Mouse (Mus musculus) spleen, adult 2 months (tissue): Measurements from ENCODE around the gene March6. TPM values are rescaled to one million over a fixed set of nuclear protein-coding genes. Genes with fewer than 3 reads are reported as not detected.

Experiments
- DNase-seq, 2 experiments: peaks; one replicate each; pipeline versions ENCODE4 v3.0.0 to v3.0.0-alpha.2; 2012 to 2021; ENCODE audit warnings: low spot score in 2 of 2, low read depth in 1 of 2
- H3K27ac ChIP-seq: fragments of 200-500 bp; 2 replicates; pipeline ENCODE4 v1.5.1; 2012; ENCODE audit warnings: low read length, inconsistent platforms; ENCODE audit not compliant: insufficient read depth
- H3K27me3 ChIP-seq: fragments of 200-500 bp; 2 replicates; pipeline ENCODE4 v1.6.1; 2012; ENCODE audit warnings: mild to moderate bottlenecking, moderate library complexity, low read length, inconsistent platforms; ENCODE audit not compliant: control insufficient read depth, insufficient read depth
- H3K36me3 ChIP-seq: fragments of 200-500 bp; 2 replicates; pipeline ENCODE4 v1.6.1; 2012; ENCODE audit warnings: mild to moderate bottlenecking, low read length, inconsistent platforms; ENCODE audit not compliant: control insufficient read depth, insufficient read depth
- H3K4me1 ChIP-seq: fragments of 200-500 bp; 2 replicates; pipeline ENCODE4 v1.6.1; 2011; ENCODE audit warnings: inconsistent platforms; ENCODE audit not compliant: control insufficient read depth, insufficient read depth, insufficient read length
- H3K4me3 ChIP-seq: fragments of 200-500 bp; 2 replicates; pipeline ENCODE4 v1.5.1; 2011; ENCODE audit warnings: mild to moderate bottlenecking, inconsistent platforms; ENCODE audit not compliant: insufficient read depth, insufficient read length; ENCODE audit errors: extremely low read depth
- CTCF ChIP-seq: fragments of 200-500 bp; IDR thresholded peaks from 2 replicates; pipeline ENCODE4 v1.5.1; 2011; ENCODE audit warnings: mild to moderate bottlenecking, inconsistent platforms; ENCODE audit not compliant: insufficient read depth, insufficient read length, insufficient replicate concordance; ENCODE audit errors: extremely low read depth
- POLR2A ChIP-seq: fragments of 200-500 bp; IDR thresholded peaks from 2 replicates; pipeline ENCODE4 v1.6.1; 2011; ENCODE audit warnings: low read depth, low read length, inconsistent platforms
- WGBS: fragments of 180-500 bp; shearing (Covaris S2); methylation state at CpG from one replicate; pipeline ENCODE4 v1.1.7; 2018; 5-methylcytosine and 5-hydroxymethylcytosine counted together
- polyA plus RNA-seq: library from polyadenylated mRNA; depleted of rRNA; stranded (reverse); fragments of >200 nt; gene quantifications from 2 replicates; pipeline ENCODE4 v1.2.3, GENCODE M21; 2012

Gene March6
- polyA plus RNA-seq, 1 experiment, result 8.7 TPM

DNA sequence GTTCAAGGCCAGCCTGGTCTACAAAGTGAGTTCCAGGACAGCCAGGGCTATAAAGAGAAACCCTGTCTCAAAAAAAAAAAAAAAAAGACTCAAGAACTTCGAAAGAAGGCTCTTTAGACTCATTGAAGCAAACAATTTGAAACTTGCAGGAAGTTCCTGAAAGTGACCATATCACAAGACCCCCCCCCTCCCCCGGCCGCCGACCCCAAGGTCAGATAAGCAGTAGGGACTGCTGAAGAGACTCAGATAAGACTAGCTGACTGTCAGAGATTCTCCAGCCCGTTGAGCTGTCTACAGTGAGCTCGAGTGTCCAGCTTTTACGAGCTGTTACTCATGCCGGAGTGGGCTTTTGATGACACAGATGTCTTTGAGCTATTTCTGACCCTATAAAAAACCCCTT is 32.0 kb upstream of the March6 start:
- H3K36me3 ChIP-seq, result no peaks in the 10 kb centered on the region
- no peak overlapping the region for H3K27ac ChIP-seq
- 85% methylated on average over 8 of the region's 8 CpGs for WGBS
- TF ChIP-seq CTCF (no peak), POLR2A (no peak)
- no peaks in the 10 kb centered on the region for H3K4me1 ChIP-seq
- H3K27me3 ChIP-seq, result no peaks in the 10 kb centered on the region
- H3K4me3 ChIP-seq, result no peak overlapping the region
- no peak for DNase-seq

DNA sequence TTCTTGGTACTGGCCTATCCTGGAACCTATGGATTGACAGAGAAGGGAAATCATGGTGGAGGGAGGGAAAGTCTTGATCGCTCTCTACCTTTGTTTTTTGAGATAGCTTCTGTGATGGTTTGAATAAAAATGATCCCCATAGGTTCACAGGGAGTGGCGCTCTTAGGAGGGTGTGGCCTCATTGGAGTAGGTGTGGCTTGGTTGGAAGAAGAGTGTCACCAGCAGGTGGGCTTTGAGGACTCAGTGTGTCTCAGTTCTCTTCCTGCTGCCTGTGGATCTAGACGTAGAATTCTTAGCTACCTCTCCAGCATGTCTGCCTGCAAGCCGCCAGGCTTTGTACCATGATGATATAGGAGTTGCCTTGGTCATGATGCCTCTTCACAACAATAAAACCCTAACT is 31.1 kb upstream of the March6 start:
- H3K4me1 ChIP-seq, result no peaks in the 10 kb centered on the region
- 94% methylated on average over 4 of the region's 4 CpGs for WGBS
- TF ChIP-seq POLR2A (no peak), CTCF (no peak)

DNA sequence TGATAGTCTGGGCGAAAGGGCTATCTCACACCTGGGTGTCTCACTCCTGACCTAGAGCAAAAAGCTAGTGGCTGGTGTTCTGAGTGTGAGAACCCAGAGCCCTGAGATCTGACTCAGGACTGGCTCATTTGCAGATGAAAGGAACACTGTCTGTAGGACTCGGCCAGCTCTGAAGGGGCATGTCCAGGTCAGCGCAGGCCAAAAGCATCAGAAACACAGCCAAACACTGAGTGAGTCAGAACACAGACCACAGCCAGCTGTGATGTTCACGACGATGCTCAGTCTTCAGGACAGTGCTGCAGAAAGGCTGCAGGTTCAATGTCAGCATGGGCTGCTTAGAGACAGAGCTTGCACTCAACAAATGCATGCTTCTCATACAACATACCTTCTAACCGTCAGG is 30.5 kb upstream of the March6 start:
- WGBS, result 92% methylated on average over 6 of the region's 6 CpGs
- TF ChIP-seq CTCF (no peak), POLR2A (no peak)
- H3K4me1 ChIP-seq, result no peaks in the 10 kb centered on the region
- H3K27ac ChIP-seq, result no peak overlapping the region
- no peaks in the 10 kb centered on the region for H3K36me3 ChIP-seq
- no peaks in the 10 kb centered on the region for H3K27me3 ChIP-seq
- no peak for DNase-seq
- no peak overlapping the region for H3K4me3 ChIP-seq

More for the DNA sequence above, 31.1 kb upstream of the March6 start:
- Histone ChIP-seq H3K4me3 (no peak overlapping the region), H3K36me3 (no peaks in the 10 kb centered on the region), H3K27me3 (no peaks in the 10 kb centered on the region), H3K27ac (no peak overlapping the region)
- DNase-seq, result no peak

DNA sequence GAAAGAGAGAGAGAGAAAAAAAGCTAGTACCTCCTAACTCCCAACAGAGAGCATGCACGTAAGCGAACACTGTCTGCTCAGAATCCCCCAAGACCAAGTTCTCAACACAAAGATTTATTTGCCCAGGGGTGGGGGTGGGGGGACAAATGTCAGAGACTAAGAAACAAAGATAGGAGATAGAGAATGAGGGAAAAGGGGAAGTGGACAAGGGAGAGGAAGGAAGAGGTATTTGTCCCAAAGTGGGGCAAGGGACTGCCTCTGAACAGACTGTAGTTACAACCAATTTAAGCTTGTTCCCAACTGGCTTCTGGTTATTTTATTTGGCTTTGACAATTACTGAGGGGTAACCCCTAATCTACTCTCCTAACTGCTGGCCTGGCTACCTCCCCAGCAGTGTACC is 24.0 kb upstream of the March6 start:
- H3K36me3 ChIP-seq, result no peaks in the 10 kb centered on the region
- H3K27ac ChIP-seq, result no peak overlapping the region
- WGBS, result 64% methylated on average over 2 of the region's 2 CpGs
- H3K4me3 ChIP-seq, result no peak overlapping the region
- H3K4me1 ChIP-seq, result no peaks in the 10 kb centered on the region
- no peak for DNase-seq
- no peak for TF ChIP-seq CTCF
- TF ChIP-seq POLR2A, result no peak
- H3K27me3 ChIP-seq, result no peaks in the 10 kb centered on the region

DNA sequence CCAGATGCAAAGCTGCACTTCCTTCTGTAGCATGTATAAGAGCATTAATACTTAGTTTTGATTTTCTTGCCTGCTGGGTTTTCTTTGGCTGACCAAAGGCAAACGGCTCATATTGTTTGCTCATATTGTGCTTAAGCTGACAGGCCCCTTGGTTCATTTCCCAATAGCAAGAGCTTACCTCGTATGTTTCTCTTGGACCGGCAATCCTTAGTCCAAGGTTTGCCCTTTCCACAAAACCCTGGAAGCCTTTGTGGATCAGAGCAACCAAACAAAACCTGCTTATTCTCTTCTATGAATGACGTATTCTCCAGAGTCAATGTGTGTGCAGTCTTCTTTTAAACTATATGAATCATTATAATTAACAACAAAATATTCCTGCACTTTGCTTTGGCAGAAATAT is 19.5 kb upstream of the March6 start:
- no peaks in the 10 kb centered on the region for H3K36me3 ChIP-seq
- H3K4me1 ChIP-seq, result no peaks in the 10 kb centered on the region
- WGBS, result 90% methylated on average over 4 of the region's 4 CpGs
- TF ChIP-seq POLR2A (no peak), CTCF (no peak)
- H3K4me3 ChIP-seq, result no peak overlapping the region
- H3K27ac ChIP-seq, result no peak overlapping the region
- DNase-seq, result no peak
- no peaks in the 10 kb centered on the region for H3K27me3 ChIP-seq

DNA sequence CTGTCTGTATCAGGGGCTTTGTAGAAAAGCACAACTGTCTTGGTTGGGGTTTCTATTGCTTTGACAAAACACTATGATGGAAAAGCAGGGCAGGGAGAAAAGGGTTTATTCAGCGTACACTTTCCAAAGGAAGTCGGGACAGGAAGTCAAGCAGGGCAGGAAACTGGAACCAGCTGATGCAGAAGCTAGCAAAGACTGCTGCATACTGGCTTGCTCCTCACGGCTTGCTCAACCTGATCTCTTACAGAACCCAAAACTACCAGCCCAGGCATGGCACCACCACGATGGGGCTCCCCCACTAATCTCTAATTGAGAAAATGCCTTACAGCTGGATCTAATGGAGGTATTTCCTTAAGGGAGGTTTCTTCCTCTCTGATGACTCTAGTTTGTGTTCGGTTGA is 16.6 kb upstream of the March6 start:
- DNase-seq, result no peak
- Histone ChIP-seq H3K4me3 (no peak overlapping the region), H3K27ac (no peak overlapping the region), H3K4me1 (no peaks in the 10 kb centered on the region), H3K27me3 (no peaks in the 10 kb centered on the region), H3K36me3 (no peaks in the 10 kb centered on the region)
- TF ChIP-seq POLR2A (no peak), CTCF (no peak)
- whole genome bisulfite sequencing, result 65% methylated on average over 5 of the region's 5 CpGs

DNA sequence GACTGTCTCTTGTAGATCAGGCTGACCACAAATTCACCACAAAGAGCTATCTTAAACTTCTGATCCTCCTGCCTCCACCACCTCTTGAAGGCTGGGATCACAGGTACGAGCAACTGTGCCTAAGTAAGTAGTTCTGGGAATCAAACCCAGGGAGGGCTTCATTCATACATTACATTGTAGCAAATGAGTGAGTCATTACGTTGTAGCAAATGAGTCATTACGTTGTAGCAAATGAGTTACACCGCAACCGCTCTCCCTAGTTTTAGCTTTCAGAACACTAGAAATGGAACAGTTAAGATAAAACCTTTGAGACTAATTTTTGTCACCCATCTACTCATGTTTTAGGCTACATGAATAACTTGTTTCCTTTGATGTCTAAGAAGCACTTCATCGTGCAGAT is 15.4 kb upstream of the March6 start:
- Histone ChIP-seq H3K36me3 (no peaks in the 10 kb centered on the region), H3K27me3 (no peaks in the 10 kb centered on the region), H3K27ac (no peak overlapping the region), H3K4me3 (no peak overlapping the region), H3K4me1 (peaks cover 4% of the 10 kb centered on the region; the same call in 1 of the 2 replicates)
- DNase-seq, result no peak
- TF ChIP-seq CTCF, result no peak
- no peak for TF ChIP-seq POLR2A
- WGBS, result 88% methylated on average over 6 of the region's 6 CpGs

DNA sequence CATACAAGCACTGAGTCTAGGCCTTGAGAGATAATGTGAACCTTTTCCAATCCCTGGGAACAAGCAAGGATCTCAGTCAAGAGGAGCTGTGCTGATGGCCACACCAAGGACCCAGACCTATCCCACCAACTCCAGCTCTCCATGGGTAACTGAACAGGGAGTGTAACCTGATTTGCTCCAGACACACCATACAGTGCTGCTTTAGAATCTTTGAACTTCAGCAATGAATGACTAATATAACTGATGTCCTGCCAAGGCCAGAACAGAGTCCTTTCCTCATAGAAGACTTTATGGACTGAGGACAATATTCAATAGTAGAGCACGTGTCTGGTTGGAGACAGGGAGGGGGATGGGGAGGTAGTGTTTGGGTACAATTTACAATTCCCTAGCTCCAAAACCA is 14.2 kb upstream of the March6 start:
- no peak for DNase-seq
- TF ChIP-seq POLR2A (no peak), CTCF (no peak)
- WGBS, result 97% methylated on average over 1 of the region's 1 CpGs

More for the DNA sequence above, 14.2 kb upstream of the March6 start:
- no peak overlapping the region for H3K27ac ChIP-seq
- no peaks in the 10 kb centered on the region for H3K36me3 ChIP-seq
- no peak overlapping the region for H3K4me3 ChIP-seq
- no peaks in the 10 kb centered on the region for H3K27me3 ChIP-seq
- peaks cover 4% of the 10 kb centered on the region; the same call in 1 of the 2 replicates for H3K4me1 ChIP-seq
